Mouse (Mus musculus) layer of hippocampus, postnatal 10 days (tissue): ENCODE results near the gene Entpd3. TPM values are rescaled to one million over a fixed set of nuclear protein-coding genes. Genes with fewer than 3 reads are reported as not detected.

ENCODE experiments used
- DNase-seq, 2 experiments: peaks; one replicate each; pipeline ENCODE4 v3.0.0; 2021; ENCODE audit warnings: low spot score in 2 of 2
- long read RNA-seq: library from polyadenylated mRNA; stranded (forward); transcript quantifications from one replicate; pipeline ENCODE4 v2.0.0, GENCODE M21; 2023
- total RNA-seq, 2 experiments: library from RNA; stranded (reverse); gene quantifications; 2 replicates each; pipeline ENCODE4 v1.2.3; 2021

Gene Entpd3
- total RNA-seq = 1 to 10 TPM; 3.9 to 4.1 TPM
- long read RNA-seq, partial matches to known transcripts = 0 of 5 reads
- long read RNA-seq, other reads (novel, unspliced or antisense) = 3 of 5 reads

GRCm38 (mm10) chr9:120539662-120540251 lies at the start of gene Entpd3:
Gene Entpd3 (plus strand): TSS chr9:120539818.
- DNase-seq = peak; percentile 14 to 19

- DNase-seq = no peak
Observed at GRCm38 (mm10) chr9:120491509-120491908, 48.1 kb upstream of the Entpd3 start.

GRCm38 (mm10) chr9:120492010-120492399 lies 47.6 kb upstream of the Entpd3 start, which contains the start of gene Eif1b:
Gene Eif1b (plus strand): TSS chr9:120492232.
- no peak for DNase-seq

- peak; percentile 77 to 87 for DNase-seq
Observed at GRCm38 (mm10) chr9:120492400-120493351, 46.9 kb upstream of the Entpd3 start.

GRCm38 (mm10) chr9:120493781-120494180 lies 45.8 kb upstream of the Entpd3 start:
- no peak for DNase-seq

GRCm38 (mm10) chr9:120496691-120497090 lies 42.9 kb upstream of the Entpd3 start:
- peak; percentile 81 to 83 for DNase-seq

GRCm38 (mm10) chr9:120497983-120498382 lies 41.6 kb upstream of the Entpd3 start:
- no peak for DNase-seq

GRCm38 (mm10) chr9:120501191-120501902 lies 38.3 kb upstream of the Entpd3 start:
- DNase-seq = no peak

- DNase-seq = peak; percentile 84 to 86
Observed at GRCm38 (mm10) chr9:120502013-120502412, 37.6 kb upstream of the Entpd3 start.

- no peak for DNase-seq
Observed at GRCm38 (mm10) chr9:120504423-120504822, 35.2 kb upstream of the Entpd3 start.

GRCm38 (mm10) chr9:120511781-120512180 lies 27.8 kb upstream of the Entpd3 start:
- DNase-seq = peak in 1 of 2 experiments; percentile 30

- DNase-seq = no peak
Observed at GRCm38 (mm10) chr9:120516720-120517119, 22.9 kb upstream of the Entpd3 start.

- no peak for DNase-seq
Observed at GRCm38 (mm10) chr9:120518946-120519345, 20.7 kb upstream of the Entpd3 start.

- no peak for DNase-seq
Observed at GRCm38 (mm10) chr9:120519469-120520125, 20.0 kb upstream of the Entpd3 start.

GRCm38 (mm10) chr9:120521161-120521560 lies 18.5 kb upstream of the Entpd3 start:
- DNase-seq = no peak

GRCm38 (mm10) chr9:120527270-120527669 lies 12.3 kb upstream of the Entpd3 start:
- no peak for DNase-seq

- no peak for DNase-seq
Observed at GRCm38 (mm10) chr9:120527919-120528318, 11.7 kb upstream of the Entpd3 start.

GRCm38 (mm10) chr9:120528815-120529510 lies 10.7 kb upstream of the Entpd3 start:
- no peak for DNase-seq

GRCm38 (mm10) chr9:120530471-120530870 lies 9.1 kb upstream of the Entpd3 start:
- DNase-seq = no peak

- DNase-seq = no peak
Observed at GRCm38 (mm10) chr9:120532062-120532461, 7.6 kb upstream of the Entpd3 start.
